Comparison of ENCODE assay signal across 19 mouse cellular contexts in the genomic region with DNA sequence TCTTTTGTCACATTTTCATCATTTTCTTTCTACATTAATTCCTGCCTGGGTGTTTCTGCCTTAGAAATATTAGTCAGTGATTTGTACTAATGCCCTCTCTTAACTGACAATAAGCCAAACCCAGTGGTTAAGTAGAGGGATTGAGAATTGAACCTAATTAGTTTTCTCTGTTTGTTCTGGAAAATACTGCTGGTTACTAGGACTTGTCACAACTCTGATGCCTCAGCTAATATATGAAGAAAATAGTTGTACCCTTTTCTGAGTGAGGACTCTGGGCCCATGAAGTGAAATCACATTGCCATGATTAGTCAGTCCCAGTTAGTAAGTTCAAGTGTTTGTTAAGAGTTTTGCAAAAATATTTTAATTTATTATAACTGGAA.
A peak's percentile ranks its signal among the peaks of the same experiment; 100 is the strongest.
DNase-seq lines count a peak whose midpoint lies in the region; ATAC-seq lines count a peak whose summit lies in the region.
"Had no signal": no experiment of that assay in that cellular context is flagged by ENCODE, and none has a peak within 500 bp of the region (broad histone marks: within the 10 kb centered on the region; RNA-seq: fewer than 3 reads in every experiment).

No protein-coding gene starts in this region.

- peak overlapping the region; percentile 57 for H3K27ac ChIP-seq in embryonic facial prominence, embryonic 10.5 days (replicated peaks)
- H3K27ac ChIP-seq in forebrain, embryonic 13.5 days, result peak overlapping the region; percentile 84
- peak overlapping the region; percentile 74 for H3K27ac ChIP-seq in hindbrain, embryonic 14.5 days
- peak overlapping the region; percentile 62 for H3K27ac ChIP-seq in midbrain, embryonic 14.5 days (replicated peaks; ENCODE audit: low read depth, low read length)
- H3K27ac ChIP-seq: embryonic facial prominence, embryonic 15.5 days had no signal

- no peaks in the 10 kb centered on the region for H3K36me3 ChIP-seq in embryonic facial prominence, embryonic 10.5 days (replicated peaks)
- H3K36me3 ChIP-seq in forebrain, embryonic 13.5 days (ENCODE audit: poor library complexity, severe bottlenecking), result no peaks in the 10 kb centered on the region
- no peaks in the 10 kb centered on the region for H3K36me3 ChIP-seq in hindbrain, embryonic 14.5 days (replicated peaks; ENCODE audit: control insufficient read depth, insufficient read depth)
- no peaks in the 10 kb centered on the region for H3K36me3 ChIP-seq in midbrain, embryonic 14.5 days (ENCODE audit: control insufficient read depth, insufficient read depth, low read length)
- H3K36me3 ChIP-seq: embryonic facial prominence, embryonic 15.5 days had no signal

- no peaks in the 10 kb centered on the region for H3K9me3 ChIP-seq in embryonic facial prominence, embryonic 10.5 days
- H3K9me3 ChIP-seq in forebrain, embryonic 13.5 days (replicated peaks), result 0 out of 2 replicates have a peak, but pooled peaks cover 5% of the 10 kb centered on the region
- no peaks in the 10 kb centered on the region for H3K9me3 ChIP-seq in hindbrain, embryonic 14.5 days (ENCODE audit: control insufficient read depth, low read length)
- H3K9me3 ChIP-seq in midbrain, embryonic 14.5 days (ENCODE audit: control insufficient read depth, low read length), result no peaks in the 10 kb centered on the region
- H3K9me3 ChIP-seq: embryonic facial prominence, embryonic 15.5 days had no signal

- DNase-seq in embryonic facial prominence, embryonic 10.5 days (ENCODE audit: low spot score), result no peak
- no peak for DNase-seq in hindbrain, embryonic 14.5 days (ENCODE audit: low spot score)
- DNase-seq in midbrain, embryonic 14.5 days, result no peak
- no peak for DNase-seq in spleen, postnatal 10 days (ENCODE audit: low spot score in 2 of 2)
- DNase-seq in adrenal gland, adult 18-20 months (ENCODE audit: low spot score in 2 of 2), result no peak
- DNase-seq in right cerebral cortex, adult 2 months (ENCODE audit: low spot score in 2 of 2), result no peak
- DNase-seq: adrenal gland, postnatal 25 days; B cell, adult 2 months; cerebellum, adult 8-10 months; gastrocnemius, postnatal 14 days; kidney, adult 8-10 months; kidney, postnatal 4 days; liver, postnatal 0 days; lung, postnatal 14 days; thymus, adult 18-20 months had no signal

- H3K27me3 ChIP-seq in embryonic facial prominence, embryonic 10.5 days (replicated peaks; ENCODE audit: low read depth, poor library complexity, severe bottlenecking), result no peaks in the 10 kb centered on the region
- no peaks in the 10 kb centered on the region for H3K27me3 ChIP-seq in forebrain, embryonic 13.5 days
- H3K27me3 ChIP-seq in hindbrain, embryonic 14.5 days (ENCODE audit: control insufficient read depth, insufficient read depth, low read length), result no peaks in the 10 kb centered on the region
- no peaks in the 10 kb centered on the region for H3K27me3 ChIP-seq in midbrain, embryonic 14.5 days (ENCODE audit: control insufficient read depth, insufficient read depth, low read length)
- H3K27me3 ChIP-seq: embryonic facial prominence, embryonic 15.5 days; Patski had no signal

- peak overlapping the region; percentile 39 for H3K4me2 ChIP-seq in forebrain, embryonic 13.5 days
- no peak overlapping the region for H3K4me2 ChIP-seq in hindbrain, embryonic 14.5 days (replicated peaks)
- H3K4me2 ChIP-seq in midbrain, embryonic 14.5 days (ENCODE audit: low read length), result no peak overlapping the region
- H3K4me2 ChIP-seq: embryonic facial prominence, embryonic 15.5 days had no signal

- peak; percentile 54; the same call in 1 of the 2 replicates for ATAC-seq in forebrain, embryonic 13.5 days
- ATAC-seq in hindbrain, embryonic 14.5 days (ENCODE audit: low FRiP score), result 0 out of 2 replicates have a peak, but pooled peaks have one; percentile 12
- ATAC-seq in midbrain, embryonic 14.5 days (ENCODE audit: low FRiP score, low TSS enrichment), result no peak; the same call in 1 of the 2 replicates
- ATAC-seq: activated CD4-positive, CD25-positive, alpha-beta regulatory T cell, adult 4 months; liver, postnatal 0 days; Patski had no signal

- peaks cover 9% of the 10 kb centered on the region for H3K4me1 ChIP-seq in embryonic facial prominence, embryonic 10.5 days
- peaks cover 19% of the 10 kb centered on the region for H3K4me1 ChIP-seq in forebrain, embryonic 13.5 days
- H3K4me1 ChIP-seq in hindbrain, embryonic 14.5 days (replicated peaks; ENCODE audit: control insufficient read depth, insufficient read depth, low read length), result peaks cover 9% of the 10 kb centered on the region
- H3K4me1 ChIP-seq in midbrain, embryonic 14.5 days (ENCODE audit: control insufficient read depth, insufficient read depth, low read length), result peaks cover 8% of the 10 kb centered on the region; the same call in 1 of the 2 replicates
- H3K4me1 ChIP-seq: embryonic facial prominence, embryonic 15.5 days had no signal

- no peak overlapping the region for H3K9ac ChIP-seq in forebrain, embryonic 13.5 days
- peak overlapping the region; percentile 41; the same call in 1 of the 2 replicates for H3K9ac ChIP-seq in hindbrain, embryonic 14.5 days
- no peak overlapping the region for H3K9ac ChIP-seq in midbrain, embryonic 14.5 days (replicated peaks; ENCODE audit: low read length)
- H3K9ac ChIP-seq: embryonic facial prominence, embryonic 15.5 days; liver, postnatal 0 days had no signal

- H3K4me3 ChIP-seq in embryonic facial prominence, embryonic 10.5 days, result no peak overlapping the region
- H3K4me3 ChIP-seq in forebrain, embryonic 13.5 days, result no peak overlapping the region
- H3K4me3 ChIP-seq in hindbrain, embryonic 14.5 days (replicated peaks; ENCODE audit: low read length), result no peak overlapping the region
- no peak overlapping the region for H3K4me3 ChIP-seq in midbrain, embryonic 14.5 days (replicated peaks; ENCODE audit: low read depth, low read length)
- H3K4me3 ChIP-seq: embryonic facial prominence, embryonic 15.5 days had no signal
